Mouse (Mus musculus): ENCODE data around the gene Uqcrc2. TPM values are rescaled to one million over a fixed set of nuclear protein-coding genes. Genes with fewer than 3 reads are reported as not detected.

Gene Uqcrc2
- total RNA-seq (2014; fragmentation: Nextera tagmentation) (207 and 215 TPM in 2 replicates), total RNA-seq (2017) (222 and 233 TPM in 2 replicates)

DNA sequence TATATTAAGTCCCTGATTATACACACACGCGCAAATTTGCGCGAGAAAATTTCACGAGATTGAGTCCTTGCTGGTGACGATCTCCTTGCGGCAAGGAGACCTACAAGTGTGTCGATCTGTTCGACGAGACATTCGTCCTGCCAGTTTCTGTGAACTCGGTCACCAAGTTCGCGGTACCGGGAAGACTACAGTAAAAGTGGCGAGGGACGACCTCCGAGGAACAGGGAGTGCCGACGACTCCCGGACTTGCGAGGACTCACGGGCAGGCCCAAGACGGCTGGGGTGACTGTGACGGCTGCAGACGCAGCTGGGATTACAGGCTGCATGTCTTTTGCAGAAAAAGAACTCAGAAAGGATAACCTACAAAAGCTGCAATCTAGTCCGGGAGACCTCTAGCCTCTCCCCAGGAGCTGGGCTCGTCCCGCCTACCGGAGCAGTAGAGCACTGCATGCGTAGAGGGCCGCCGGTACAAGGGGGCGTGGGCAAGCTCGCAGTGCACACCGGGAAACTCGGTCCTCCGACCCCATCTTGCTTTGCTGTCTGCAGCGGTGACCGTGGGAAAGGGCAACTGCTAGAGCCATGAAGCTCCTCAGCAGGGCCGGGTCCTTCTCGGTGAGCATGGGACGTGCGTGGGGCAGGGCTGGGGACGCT is at the start of gene Uqcrc2:
Uqcrc2 (plus strand) TSS at position 466 of the 651 bp plus-strand sequence.
- ATAC-seq (replicated peaks; ENCODE audit: low FRiP score, low TSS enrichment, poor library complexity, severe bottlenecking) = peak; percentile 98

DNA sequence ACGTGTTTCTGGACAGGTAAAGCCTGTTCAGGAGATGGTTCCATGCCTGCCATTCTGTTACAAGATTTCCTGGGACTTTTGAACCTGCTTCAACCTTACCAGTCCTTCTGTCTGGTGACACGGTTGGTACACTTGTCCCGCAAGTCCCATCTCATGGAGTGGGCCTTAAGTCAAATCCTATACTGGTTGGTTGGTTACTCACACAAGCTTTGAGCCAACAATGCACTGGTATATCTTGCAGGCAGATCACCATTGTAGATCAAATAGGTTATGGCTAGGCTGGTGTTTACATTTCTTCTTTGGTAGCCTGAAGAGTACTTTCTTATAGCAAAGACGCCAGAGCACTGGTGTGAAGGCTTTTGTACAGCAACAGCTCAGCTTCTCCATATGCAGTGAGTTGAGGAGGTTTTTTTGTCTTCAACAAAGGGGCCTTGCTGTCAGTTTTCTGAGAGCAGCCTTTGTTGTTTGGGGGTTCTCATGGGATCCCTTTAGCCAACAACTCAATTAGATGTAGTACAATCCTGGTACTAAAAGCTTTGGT is 37.7 kb upstream of the Uqcrc2 start:
- ATAC-seq (replicated peaks; ENCODE audit: low FRiP score, low TSS enrichment, poor library complexity, severe bottlenecking) = no peak

DNA sequence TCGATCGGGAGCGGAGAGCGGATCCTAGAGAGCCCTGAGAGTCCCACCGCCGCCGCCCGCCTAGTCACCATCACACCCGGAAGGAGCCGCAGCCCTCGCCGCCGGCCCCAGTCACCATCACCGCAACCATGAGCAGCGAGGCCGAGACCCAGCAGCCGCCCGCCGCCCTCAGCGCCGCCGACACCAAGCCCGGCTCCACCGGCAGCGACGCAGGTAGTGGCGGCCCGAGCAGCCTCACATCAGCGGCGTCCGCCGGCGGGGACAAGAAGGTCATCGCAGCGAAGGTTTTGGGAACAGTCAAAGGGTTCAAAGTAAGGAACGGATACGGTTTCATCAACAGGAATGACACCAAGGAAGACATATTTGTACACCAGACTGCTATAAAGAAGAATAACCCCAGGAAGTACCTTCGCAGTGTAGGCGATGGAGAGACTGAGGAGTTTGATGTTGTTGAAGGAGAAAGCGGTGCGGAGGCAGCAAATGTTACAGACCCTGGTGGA is 37.2 kb upstream of the Uqcrc2 start:
- ATAC-seq (replicated peaks; ENCODE audit: low FRiP score, low TSS enrichment, poor library complexity, severe bottlenecking) = no peak

DNA sequence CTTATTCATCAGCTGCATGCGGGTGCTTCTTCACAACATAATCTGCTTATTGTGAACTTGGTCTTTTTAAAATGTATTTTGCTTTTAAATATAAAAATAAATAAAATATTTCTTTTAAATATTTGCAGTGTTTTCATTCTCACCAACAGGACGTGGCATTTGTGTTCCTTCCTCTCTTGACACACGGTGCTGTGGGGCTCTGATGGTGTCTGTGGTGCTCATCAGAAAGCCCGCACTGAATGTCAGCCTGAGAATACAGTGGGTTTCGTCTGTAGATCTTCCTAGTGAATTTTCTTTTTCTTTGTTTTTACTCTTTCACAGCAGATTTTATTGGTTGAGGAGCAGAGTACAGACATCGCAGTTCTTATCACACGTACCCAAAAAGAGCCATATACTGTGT is 36.6 kb upstream of the Uqcrc2 start:
- ATAC-seq (replicated peaks; ENCODE audit: low FRiP score, low TSS enrichment, poor library complexity, severe bottlenecking) = no peak

DNA sequence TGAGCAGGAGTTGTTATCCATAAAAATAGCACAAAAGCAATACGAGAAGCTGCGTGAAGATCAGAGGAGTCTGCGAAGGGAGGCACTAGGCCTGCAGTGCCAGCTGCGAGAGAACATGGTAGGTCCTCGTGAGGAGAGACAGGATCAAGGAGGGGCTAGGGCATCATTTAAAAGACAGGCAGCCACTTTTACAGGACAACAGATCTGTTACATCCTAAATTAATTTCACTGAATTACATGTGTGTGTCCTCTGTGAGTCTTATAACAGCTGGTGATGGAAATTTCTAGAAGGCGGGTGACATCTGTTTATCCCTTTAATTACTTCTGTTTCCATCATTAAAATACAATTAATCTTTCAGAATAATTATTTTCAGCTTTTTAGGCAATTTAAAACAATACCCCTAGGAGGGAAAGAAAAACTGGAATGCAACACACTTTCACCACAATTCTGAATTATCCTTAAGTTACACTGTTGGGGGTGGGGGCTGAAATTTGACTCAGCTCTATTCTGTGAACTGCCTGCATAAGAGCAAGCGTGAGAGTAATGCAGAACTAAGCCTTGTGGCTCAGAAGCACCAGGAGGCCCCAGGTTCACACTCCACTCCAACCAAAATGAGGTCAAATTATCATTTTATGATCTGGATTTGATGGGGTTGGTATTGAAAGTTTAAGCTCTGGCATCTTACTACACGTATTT is 14.8 kb upstream of the Uqcrc2 start:
- no peak for ATAC-seq (replicated peaks; ENCODE audit: low FRiP score, low TSS enrichment, poor library complexity, severe bottlenecking)

DNA sequence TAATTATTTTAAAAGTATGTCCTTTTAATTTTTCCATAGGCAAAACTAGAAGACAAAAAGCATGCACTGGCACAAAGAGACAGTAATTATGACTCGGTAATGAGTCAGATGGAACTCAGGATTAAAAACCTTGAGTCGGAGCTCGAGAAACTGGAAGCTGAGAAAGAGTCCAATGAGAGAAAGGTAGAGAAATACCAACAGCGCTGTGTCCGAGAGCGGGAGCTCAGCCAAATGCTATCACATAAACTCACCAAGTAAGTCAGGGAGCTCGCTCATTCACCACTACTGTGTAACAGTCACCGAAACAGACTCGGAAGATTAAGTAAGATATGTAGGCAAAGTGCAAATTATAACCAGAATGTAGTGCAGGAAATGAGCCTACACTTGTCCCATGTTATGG is 14.1 kb upstream of the Uqcrc2 start:
- ATAC-seq (replicated peaks; ENCODE audit: low FRiP score, low TSS enrichment, poor library complexity, severe bottlenecking) = no peak

DNA sequence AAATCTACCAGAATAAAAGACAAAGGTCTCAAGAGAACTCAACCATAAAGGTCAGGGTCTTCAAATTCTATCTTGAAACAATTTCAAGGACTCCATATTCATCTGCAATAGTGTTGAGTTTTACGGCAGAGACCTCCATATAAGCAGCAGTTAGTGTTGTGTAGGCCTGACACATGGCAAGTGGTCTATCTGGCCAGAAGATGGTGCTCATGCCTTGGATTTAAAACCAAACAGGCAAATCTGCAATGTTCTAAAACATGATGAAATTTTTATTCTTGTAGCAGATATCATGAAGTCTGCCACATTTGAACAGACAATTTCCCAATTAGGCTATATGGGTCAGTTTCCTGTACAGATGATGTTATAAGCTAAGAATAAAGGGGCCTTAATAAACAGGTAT is 2.5 kb upstream of the Uqcrc2 start:
- no peak for ATAC-seq (replicated peaks; ENCODE audit: low FRiP score, low TSS enrichment, poor library complexity, severe bottlenecking)

DNA sequence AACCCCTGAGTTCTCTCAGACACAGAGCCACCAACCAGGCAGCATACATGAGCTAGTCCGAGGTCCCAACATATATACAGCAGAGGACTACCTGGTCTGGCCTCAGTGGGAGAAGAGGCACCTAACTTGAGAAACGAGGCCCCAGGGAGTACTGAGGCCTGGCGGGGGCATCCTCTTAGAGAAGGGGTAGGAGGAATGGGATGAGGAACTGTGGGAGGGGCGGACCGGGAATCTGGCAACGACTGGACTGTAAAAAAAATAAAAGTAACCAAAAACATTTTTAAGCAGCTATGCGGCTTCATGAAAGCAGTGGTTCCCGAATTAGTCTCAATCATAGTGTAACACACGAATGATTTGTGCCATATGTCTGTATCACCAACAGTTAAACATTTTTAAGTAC is 675 bp upstream of the Uqcrc2 start:
- no peak for ATAC-seq (replicated peaks; ENCODE audit: low FRiP score, low TSS enrichment, poor library complexity, severe bottlenecking)

DNA sequence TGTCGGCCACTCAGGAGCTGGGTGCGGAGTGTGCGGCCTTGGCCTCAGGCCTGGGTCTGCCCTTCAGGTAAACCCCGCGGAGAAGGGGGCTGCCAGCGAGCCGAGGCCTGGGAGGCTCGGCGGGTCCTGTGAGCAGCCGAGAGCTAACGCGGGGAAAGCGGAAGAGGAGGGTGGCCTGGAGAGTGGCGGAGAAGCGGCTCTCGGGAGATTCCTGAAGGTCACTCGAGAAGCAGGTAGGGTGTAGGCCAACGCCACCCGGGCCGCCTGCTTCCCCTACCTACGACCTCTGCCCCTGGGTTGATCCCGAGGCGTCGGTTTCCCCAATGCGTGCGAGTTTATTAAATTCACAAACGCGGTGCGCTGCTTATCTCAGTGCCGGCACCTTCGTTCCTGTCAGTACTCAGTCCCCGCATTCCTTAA is 396 bp downstream of the Uqcrc2 start:
- ATAC-seq (replicated peaks; ENCODE audit: low FRiP score, low TSS enrichment, poor library complexity, severe bottlenecking) = peak; percentile 65; the same call in 1 of the 2 replicates

DNA sequence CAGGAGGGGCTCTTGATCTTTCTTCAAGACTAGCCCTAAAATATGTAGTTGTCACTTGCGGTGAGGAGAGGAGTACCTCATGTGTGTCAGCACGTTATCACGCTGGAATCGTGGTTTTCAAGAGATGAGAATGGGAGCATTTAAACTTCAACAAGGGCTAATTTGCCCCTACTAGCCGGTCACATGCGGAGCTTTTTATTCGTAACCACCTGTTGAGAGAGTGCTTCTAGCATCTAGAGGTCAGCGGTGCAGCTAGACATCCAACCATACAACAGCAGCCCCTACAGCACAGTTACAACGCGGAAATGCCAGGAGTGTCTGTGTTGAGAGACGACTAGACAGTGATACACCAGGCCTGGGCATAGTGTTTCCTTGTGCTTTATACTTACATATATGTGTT is 845 bp downstream of the Uqcrc2 start:
- ATAC-seq (replicated peaks; ENCODE audit: low FRiP score, low TSS enrichment, poor library complexity, severe bottlenecking) = peak; percentile 35

DNA sequence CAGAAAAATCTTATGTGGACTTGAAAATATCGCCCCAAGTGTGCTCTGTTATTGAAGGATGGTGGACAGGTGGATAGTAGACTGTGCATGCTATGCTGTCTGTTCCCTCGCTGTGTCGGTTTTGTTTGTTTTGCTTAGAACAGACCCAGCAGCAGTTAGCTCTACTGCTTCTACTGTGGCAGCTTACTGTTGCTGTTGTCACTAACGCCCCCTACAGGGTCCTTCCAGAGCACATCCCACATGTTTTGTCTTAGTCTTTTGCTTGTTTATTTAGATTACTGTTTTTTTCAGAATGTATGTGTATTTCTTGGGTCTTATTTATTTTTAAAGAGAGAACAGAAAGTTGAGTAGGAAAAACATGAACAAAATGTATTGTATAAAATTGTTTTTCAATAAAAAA is 8.2 kb downstream of the Uqcrc2 start:
- ATAC-seq (replicated peaks; ENCODE audit: low FRiP score, low TSS enrichment, poor library complexity, severe bottlenecking) = peak; percentile 63

DNA sequence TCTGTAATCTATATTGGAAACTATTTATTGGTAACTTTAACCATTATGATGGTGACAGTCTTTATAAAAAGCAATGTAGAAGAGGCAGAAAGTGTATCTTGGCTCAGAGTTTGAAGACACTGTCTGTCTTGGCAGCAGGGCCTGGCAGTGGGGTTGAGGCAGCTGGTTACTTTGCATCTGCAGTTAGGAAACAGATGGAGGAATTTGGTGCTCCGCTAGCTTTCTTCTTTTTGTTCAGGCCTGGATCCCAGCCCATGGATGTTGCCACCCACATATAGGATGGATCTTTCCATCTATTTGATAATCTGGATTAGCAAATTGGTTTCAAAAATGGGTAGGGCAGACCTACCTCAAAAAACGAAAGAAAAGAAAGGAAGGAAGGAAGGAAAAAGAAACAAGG is 12.9 kb downstream of the Uqcrc2 start:
- ATAC-seq (replicated peaks; ENCODE audit: low FRiP score, low TSS enrichment, poor library complexity, severe bottlenecking) = no peak

DNA sequence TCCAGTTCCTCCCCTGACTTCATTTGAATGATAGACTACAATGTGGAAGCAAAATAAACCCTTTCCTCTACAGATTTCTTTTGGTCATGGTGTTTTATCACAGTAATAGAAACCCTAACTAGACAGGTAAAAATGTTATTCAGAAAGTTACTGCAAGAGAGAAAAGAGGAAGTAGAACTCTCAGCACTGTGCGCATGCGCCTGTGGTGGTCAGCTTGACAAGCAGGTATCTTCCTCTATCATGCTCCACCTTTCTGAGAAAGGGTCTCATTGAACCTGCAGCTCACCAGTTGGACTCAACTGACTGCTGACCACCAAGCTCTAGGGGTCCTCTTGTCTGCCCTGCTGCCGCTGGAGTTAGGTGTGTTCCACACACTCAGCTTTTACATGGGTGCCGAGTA is 27.1 kb downstream of the Uqcrc2 start:
- no peak for ATAC-seq (replicated peaks; ENCODE audit: low FRiP score, low TSS enrichment, poor library complexity, severe bottlenecking)

DNA sequence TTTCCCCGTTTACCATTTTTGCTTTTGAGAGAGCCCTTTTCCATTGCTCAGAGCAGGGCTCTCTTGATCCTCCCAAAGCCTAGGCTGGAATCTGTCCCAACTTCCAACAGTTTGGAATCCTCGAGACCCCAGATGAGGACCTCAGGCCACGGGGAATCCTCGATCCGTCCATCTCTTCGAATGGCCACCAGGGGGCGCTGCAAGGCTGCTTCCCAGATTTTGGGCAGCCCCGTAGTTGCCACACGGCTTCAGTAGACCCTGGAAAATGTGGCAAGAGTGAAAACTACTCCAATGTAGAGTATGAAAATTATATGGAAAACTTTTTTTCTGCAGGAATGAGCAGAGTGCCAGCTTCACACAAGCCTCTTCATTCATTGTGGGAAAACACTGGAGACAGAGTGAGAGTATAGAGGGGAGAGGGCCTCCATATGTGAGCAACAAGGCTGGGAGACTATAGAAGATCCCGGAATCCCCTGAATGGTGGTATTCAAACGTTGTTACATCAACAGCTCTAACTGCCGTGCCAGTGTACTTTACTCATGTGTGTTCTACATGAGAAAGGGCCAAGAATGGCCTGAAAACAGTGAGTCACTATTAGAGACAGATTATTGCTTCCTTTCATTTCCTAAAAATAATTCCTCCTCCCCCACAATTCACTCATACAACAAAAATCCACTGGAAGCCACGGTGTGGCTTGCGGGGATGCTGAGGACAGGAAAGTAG is 35.3 kb downstream of the Uqcrc2 start, which contains the start of gene Pdzd9:
Pdzd9 (minus strand) TSS at position 191 of the 723 bp plus-strand sequence.
- ATAC-seq (replicated peaks; ENCODE audit: low FRiP score, low TSS enrichment, poor library complexity, severe bottlenecking) = peak; percentile 64

DNA sequence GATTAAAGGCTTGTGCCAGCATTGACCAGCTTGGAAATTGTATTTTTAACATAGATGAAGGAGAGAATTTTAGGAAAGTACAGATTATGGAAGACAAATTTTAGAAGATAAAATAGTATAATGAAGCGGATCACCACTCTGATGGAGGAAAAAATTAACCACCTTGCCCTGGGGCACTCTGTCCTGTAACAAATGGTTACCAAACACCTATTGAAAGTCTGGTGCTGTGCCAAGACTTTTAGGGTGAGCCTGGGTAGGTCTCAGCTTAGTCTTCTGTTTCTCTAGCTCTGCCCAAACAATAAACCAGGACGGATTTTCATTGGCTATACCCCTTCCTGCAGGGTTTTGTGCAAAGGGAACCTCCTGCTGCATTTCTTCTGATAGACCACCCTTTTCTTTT is 36.3 kb downstream of the Uqcrc2 start:
- no peak for ATAC-seq (replicated peaks; ENCODE audit: low FRiP score, low TSS enrichment, poor library complexity, severe bottlenecking)

DNA sequence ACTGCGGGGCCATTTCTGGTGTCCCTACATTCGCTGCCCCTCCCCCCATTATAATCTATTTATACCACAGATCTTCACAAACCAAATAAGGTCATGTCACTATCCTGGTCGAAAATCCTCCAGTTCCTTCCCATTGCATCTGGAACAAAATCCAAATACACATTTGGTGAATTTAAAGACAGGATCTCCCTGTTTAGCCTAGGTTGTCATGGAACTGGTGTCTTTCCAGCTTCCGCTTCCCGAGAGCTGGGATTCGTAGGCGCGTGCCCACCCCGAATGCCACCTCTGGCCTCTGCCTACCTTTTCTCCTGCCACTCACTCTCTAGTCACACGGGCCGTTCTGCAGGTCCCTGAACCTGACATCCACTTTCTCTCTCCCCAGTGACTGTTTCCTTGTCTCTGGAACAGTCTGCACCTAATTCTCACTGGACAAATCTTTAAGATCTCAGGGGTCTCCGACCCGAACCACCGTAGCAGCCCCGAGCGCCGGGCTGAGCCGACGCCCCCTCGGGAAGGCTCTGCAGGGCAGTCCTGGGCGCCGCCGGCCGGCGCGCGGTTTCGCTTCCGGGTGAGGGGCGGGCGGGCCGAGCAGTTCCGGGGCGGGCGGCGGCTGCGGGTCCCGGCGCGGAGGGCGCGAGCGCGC is 42.1 kb downstream of the Uqcrc2 start, which contains the start of gene Mosmo:
Mosmo (plus strand) TSS at position 618 of the 643 bp plus-strand sequence.
- ATAC-seq (replicated peaks; ENCODE audit: low FRiP score, low TSS enrichment, poor library complexity, severe bottlenecking) = peak; percentile 48

DNA sequence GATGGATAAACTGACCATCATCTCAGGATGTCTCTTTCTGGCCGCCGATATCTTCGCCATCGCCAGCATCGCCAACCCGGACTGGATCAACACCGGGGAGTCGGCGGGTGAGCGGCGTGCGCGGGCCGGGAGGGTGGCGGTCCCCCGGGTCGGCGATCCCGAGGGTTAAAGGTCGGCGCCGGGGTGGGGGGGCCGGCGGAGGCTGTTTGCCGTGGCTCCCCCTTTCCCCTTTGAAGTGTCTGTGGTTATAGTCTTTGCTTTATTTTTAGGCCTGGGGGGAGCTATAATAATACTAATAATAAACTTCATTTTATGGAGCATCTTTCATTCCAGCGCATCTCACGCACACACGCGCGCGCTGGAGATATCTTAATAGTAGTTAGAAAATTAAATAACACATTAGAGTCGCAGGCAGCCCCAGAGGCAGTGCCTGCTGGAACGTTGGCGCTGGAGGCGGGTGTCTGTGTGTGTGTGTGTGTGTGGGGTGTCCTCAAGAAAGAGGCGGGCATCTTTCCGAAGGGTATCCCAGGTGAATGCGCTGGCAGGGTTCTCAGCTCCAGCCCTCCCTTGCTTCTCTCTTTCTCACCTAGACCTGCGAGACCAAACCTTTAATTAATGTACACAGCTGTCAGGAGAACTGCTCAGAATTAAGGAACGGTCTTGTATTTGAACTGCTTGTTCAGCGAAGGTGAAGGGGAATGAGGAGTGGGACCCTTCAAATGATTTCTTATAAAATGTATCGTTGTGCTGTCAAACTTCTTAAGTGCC is 43.0 kb downstream of the Uqcrc2 start:
- ATAC-seq (replicated peaks; ENCODE audit: low FRiP score, low TSS enrichment, poor library complexity, severe bottlenecking) = no peak

DNA sequence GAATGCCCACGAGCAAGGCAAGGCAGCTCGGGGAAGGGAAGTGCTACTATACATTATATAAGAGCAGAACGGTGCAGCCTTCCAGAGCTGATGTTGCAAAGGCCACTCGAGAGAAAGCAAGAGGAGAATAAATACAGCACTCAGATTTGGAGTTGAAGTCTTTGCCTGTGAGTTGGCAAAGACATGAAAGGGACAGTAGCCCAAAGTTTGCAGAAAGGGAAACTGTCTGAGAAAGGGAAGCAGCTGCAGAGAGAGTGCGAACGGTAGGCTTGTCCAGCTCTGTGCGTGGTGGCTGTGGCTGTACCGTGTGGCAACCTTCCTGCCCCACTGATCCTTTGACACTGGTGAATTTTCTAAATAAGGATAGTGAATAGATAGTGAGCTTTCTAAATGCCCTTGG is 44.0 kb downstream of the Uqcrc2 start:
- no peak for ATAC-seq (replicated peaks; ENCODE audit: low FRiP score, low TSS enrichment, poor library complexity, severe bottlenecking)

DNA sequence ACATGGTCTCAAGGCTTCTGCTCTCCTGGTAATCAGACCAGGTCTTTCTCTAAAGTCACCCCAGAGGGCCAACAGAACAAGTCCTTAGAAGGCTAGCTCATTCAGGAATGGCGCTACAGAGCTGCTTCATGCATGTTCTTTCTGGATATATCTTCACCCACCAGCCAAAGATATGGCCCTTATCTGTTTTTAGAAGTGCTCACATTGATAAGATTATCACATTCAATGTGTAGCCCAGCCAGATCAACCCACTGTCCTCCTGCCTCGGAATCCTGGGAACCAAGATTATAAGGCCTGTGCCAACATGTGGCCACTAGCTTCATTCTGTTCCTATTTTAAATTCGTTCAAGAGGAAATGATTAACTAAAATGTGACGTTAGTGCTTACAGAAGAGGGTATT is 47.0 kb downstream of the Uqcrc2 start:
- 0 out of 2 replicates have a peak, but pooled peaks have one; percentile 14 for ATAC-seq (replicated peaks; ENCODE audit: low FRiP score, low TSS enrichment, poor library complexity, severe bottlenecking)

Data from megakaryocyte-erythroid progenitor cell, adult 5-6 weeks (primary cell).